Mouse (Mus musculus) thymus, adult 2 months (tissue): Measurements from ENCODE around the gene Epha5.

Experiments
- CTCF ChIP-seq: fragments of 200-500 bp; IDR thresholded peaks from 2 replicates; pipeline ENCODE4 v1.5.1; 2012; ENCODE audit warnings: mild to moderate bottlenecking, control low read depth, low read length, moderate library complexity, borderline replicate concordance; ENCODE audit not compliant: control insufficient read depth, poor library complexity, insufficient read depth; ENCODE audit errors: extremely low read depth
- POLR2A ChIP-seq: fragments of 200-500 bp; IDR thresholded peaks from 2 replicates; pipeline ENCODE4 v1.6.1; 2012; ENCODE audit warnings: mild to moderate bottlenecking, low read length, control low read depth, moderate library complexity; ENCODE audit not compliant: control insufficient read depth, poor library complexity, insufficient read depth; ENCODE audit errors: extremely low read depth

GRCm38 (mm10) chr5:84095947-84096346, 321.2 kb downstream of the Epha5 start:
- no peak for TF ChIP-seq CTCF
- TF ChIP-seq POLR2A: no peak
